ENCODE assay signal across 9 mouse cellular contexts in the genomic region with DNA sequence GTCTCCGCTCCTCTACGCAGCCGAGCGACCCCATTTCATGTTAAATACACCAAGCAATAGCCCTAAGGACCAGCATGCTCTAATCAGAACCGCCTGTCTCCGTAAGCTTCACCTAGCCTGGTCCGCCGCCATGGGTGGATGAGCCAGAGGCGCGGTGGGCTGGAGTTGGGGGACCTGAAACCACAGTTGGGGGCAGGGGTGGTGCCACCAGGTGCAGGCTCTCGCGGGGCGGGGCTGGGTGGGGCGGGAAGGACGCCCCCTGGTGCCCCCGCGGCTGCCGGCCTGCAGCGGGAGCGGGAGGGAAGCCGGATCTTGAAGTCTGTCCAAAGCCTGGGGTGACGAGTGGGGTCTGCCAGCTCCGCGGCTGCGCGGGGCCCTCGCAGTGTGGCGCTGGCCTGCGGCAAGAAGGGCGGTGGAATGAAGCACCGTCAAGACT. TPM values are rescaled to one million over a fixed set of nuclear protein-coding genes. Genes with fewer than 3 reads are reported as not detected.
DNase-seq lines count a peak whose midpoint lies in the region; ATAC-seq and TF ChIP-seq lines count a peak whose summit lies in the region.
"Had no signal": no experiment of that assay in that cellular context is flagged by ENCODE, and none has a peak within 500 bp of the region (broad histone marks: within the 10 kb centered on the region; RNA-seq: fewer than 3 reads in every experiment).

No protein-coding gene starts in this region.

- peak overlapping the region; percentile 70 for H3K4me2 ChIP-seq in embryonic facial prominence, embryonic 14.5 days (ENCODE audit: low read depth, low read length)
- H3K4me2 ChIP-seq in hindbrain, embryonic 16.5 days (ENCODE audit: low read length), result peak overlapping the region; percentile 76
- H3K4me2 ChIP-seq in liver, embryonic 12.5 days, result peak overlapping the region; percentile 64
- H3K4me2 ChIP-seq in neural tube, embryonic 15.5 days, result peak overlapping the region; percentile 66

- peak; percentile 24; the same call in 1 of the 2 replicates for TF ChIP-seq CTCF in gastrocnemius, adult 2 months (IDR thresholded peaks at IDR 0.05)

- ATAC-seq in embryonic facial prominence, embryonic 14.5 days (ENCODE audit: low read depth), result peak; percentile 70
- ATAC-seq in hindbrain, embryonic 16.5 days, result peak; percentile 64
- no peak for ATAC-seq in liver, embryonic 12.5 days
- peak; percentile 55; the same call in 1 of the 2 replicates for ATAC-seq in neural tube, embryonic 15.5 days (ENCODE audit: low FRiP score)

- peaks cover 21% of the 10 kb centered on the region for H3K36me3 ChIP-seq in embryonic facial prominence, embryonic 14.5 days (ENCODE audit: control insufficient read depth, insufficient read depth, low read length)
- no peaks in the 10 kb centered on the region for H3K36me3 ChIP-seq in hindbrain, embryonic 16.5 days (ENCODE audit: control insufficient read depth, insufficient read depth, low read length)
- no peaks in the 10 kb centered on the region for H3K36me3 ChIP-seq in liver, embryonic 12.5 days
- no peaks in the 10 kb centered on the region for H3K36me3 ChIP-seq in neural tube, embryonic 15.5 days

- DNase-seq in gastrocnemius, adult 2 months, result peak; percentile 36
- DNase-seq in gastrocnemius, adult 8-10 months (ENCODE audit: low spot score in 2 of 2), result no peak
- DNase-seq in embryonic facial prominence, embryonic 14.5 days (ENCODE audit: low spot score), result peak; percentile 34
- DNase-seq in gastrocnemius, postnatal 14 days, result no peak
- no peak for DNase-seq in layer of hippocampus, adult 9-11 months

- H3K4me1 ChIP-seq in embryonic facial prominence, embryonic 14.5 days (ENCODE audit: control insufficient read depth, insufficient read depth, low read length), result peaks cover 30% of the 10 kb centered on the region
- peaks cover 8% of the 10 kb centered on the region for H3K4me1 ChIP-seq in hindbrain, embryonic 16.5 days (ENCODE audit: control insufficient read depth, insufficient read depth, low read depth, low read length)
- H3K4me1 ChIP-seq in liver, embryonic 12.5 days, result peaks cover 9% of the 10 kb centered on the region
- peaks cover 16% of the 10 kb centered on the region for H3K4me1 ChIP-seq in neural tube, embryonic 15.5 days

- intact Hi-C loops in gastrocnemius, adult 2 months (cut with DNase I), result loop anchor here (5.0 to 10.0 kb wide), 3 partner anchors 184 to 388 kb away; no protein-coding TSS in a partner anchor
- intact Hi-C loops in gastrocnemius, postnatal 14 days (cut with DNase I; ENCODE audit: low total_unique reads), result loop anchor here (10.0 kb wide), 2 partner anchors 344 to 396 kb away; no protein-coding TSS in a partner anchor

- peak overlapping the region; percentile 51 for H3K4me3 ChIP-seq in gastrocnemius, adult 2 months
- peak overlapping the region; percentile 28 for H3K4me3 ChIP-seq in embryonic facial prominence, embryonic 14.5 days (ENCODE audit: low read depth, low read length)
- peak overlapping the region; percentile 36 for H3K4me3 ChIP-seq in hindbrain, embryonic 16.5 days (ENCODE audit: low read length)
- H3K4me3 ChIP-seq in liver, embryonic 12.5 days, result peak overlapping the region; percentile 35
- H3K4me3 ChIP-seq in neural tube, embryonic 15.5 days (replicated peaks), result peak overlapping the region; percentile 31

- no peaks in the 10 kb centered on the region for H3K27me3 ChIP-seq in embryonic facial prominence, embryonic 14.5 days (replicated peaks; ENCODE audit: control insufficient read depth, insufficient read depth, low read length)
- peaks cover 43% of the 10 kb centered on the region for H3K27me3 ChIP-seq in hindbrain, embryonic 16.5 days (replicated peaks; ENCODE audit: control insufficient read depth, insufficient read depth, low read length)
- peaks cover 58% of the 10 kb centered on the region for H3K27me3 ChIP-seq in liver, embryonic 12.5 days (replicated peaks)
- H3K27me3 ChIP-seq in neural tube, embryonic 15.5 days (replicated peaks), result peaks cover 52% of the 10 kb centered on the region

- no peaks in the 10 kb centered on the region for H3K9me3 ChIP-seq in embryonic facial prominence, embryonic 14.5 days (ENCODE audit: control insufficient read depth, low read length)
- no peaks in the 10 kb centered on the region for H3K9me3 ChIP-seq in hindbrain, embryonic 16.5 days (ENCODE audit: control insufficient read depth, low read length)
- H3K9me3 ChIP-seq in liver, embryonic 12.5 days (replicated peaks), result no peaks in the 10 kb centered on the region
- H3K9me3 ChIP-seq in neural tube, embryonic 15.5 days (replicated peaks), result no peaks in the 10 kb centered on the region

- WGBS in embryonic facial prominence, embryonic 14.5 days, result 7% methylated on average over 24 of the region's 31 CpGs
- WGBS in hindbrain, embryonic 16.5 days, result 6% methylated on average over 30 of the region's 31 CpGs
- WGBS in liver, embryonic 12.5 days (ENCODE audit: insufficient replicate concordance), result 17% methylated on average over 31 of the region's 31 CpGs
- WGBS in neural tube, embryonic 15.5 days, result 6% methylated on average over 31 of the region's 31 CpGs

- H3K9ac ChIP-seq in embryonic facial prominence, embryonic 14.5 days (ENCODE audit: low read depth, low read length), result peak overlapping the region; percentile 41; the same call in 1 of the 2 replicates
- peak overlapping the region; percentile 59 for H3K9ac ChIP-seq in hindbrain, embryonic 16.5 days (ENCODE audit: low read depth, low read length)
- 0 out of 2 replicates have a peak overlapping the region, but pooled peaks have one; percentile 7 for H3K9ac ChIP-seq in liver, embryonic 12.5 days
- 0 out of 2 replicates have a peak overlapping the region, but pooled peaks have one; percentile 20 for H3K9ac ChIP-seq in neural tube, embryonic 15.5 days (replicated peaks)

- no peak overlapping the region for H3K27ac ChIP-seq in gastrocnemius, adult 2 months
- peak overlapping the region; percentile 70 for H3K27ac ChIP-seq in embryonic facial prominence, embryonic 14.5 days (replicated peaks; ENCODE audit: low read depth, low read length)
- H3K27ac ChIP-seq in hindbrain, embryonic 16.5 days (ENCODE audit: low read depth, low read length), result no peak overlapping the region
- H3K27ac ChIP-seq in liver, embryonic 12.5 days, result no peak overlapping the region
- H3K27ac ChIP-seq in neural tube, embryonic 15.5 days (replicated peaks), result no peak overlapping the region

RNA-seq across cellular contexts. Expression of a gene that starts 1.1 kb away (rescaled TPM):
- total RNA-seq in gastrocnemius, adult 2 months (2021), result not detected
- total RNA-seq in gastrocnemius, adult 8-10 months (2022), result not detected
- not detected in 2 replicates for polyA plus RNA-seq in embryonic facial prominence, embryonic 14.5 days (2014; fragmentation: Nextera tagmentation; extraction: Ambion mirVana)
- not detected in 2 replicates for polyA plus RNA-seq in hindbrain, embryonic 16.5 days (2015; fragmentation: Nextera tagmentation; extraction: Ambion mirVana)
- not detected in 2 replicates for polyA plus RNA-seq in liver, embryonic 12.5 days (2016; fragmentation: Nextera tagmentation; extraction: Ambion mirVana)
- polyA plus RNA-seq in neural tube, embryonic 15.5 days (2015; fragmentation: Nextera tagmentation; extraction: Ambion mirVana), result not detected in 2 replicates
- not detected for total RNA-seq in gastrocnemius, postnatal 14 days (2021)
- total RNA-seq: neutrophil, adult 5-6 weeks had no signal

RNA-seq across cellular contexts. Expression of a gene that starts 10.2 kb away (rescaled TPM):
- total RNA-seq in gastrocnemius, adult 2 months (2021), result 1 to 10 TPM; 5.0 to 5.4 TPM
- 10 to 100 TPM in 1 of 4 experiments, 1 to 10 TPM in 3; 2.9 to 10.7 (median 5.5) TPM for total RNA-seq in gastrocnemius, adult 8-10 months (2022)
- 12.3 and 16.4 TPM in 2 replicates for polyA plus RNA-seq in embryonic facial prominence, embryonic 14.5 days (2014; fragmentation: Nextera tagmentation; extraction: Ambion mirVana)
- polyA plus RNA-seq in hindbrain, embryonic 16.5 days (2015; fragmentation: Nextera tagmentation; extraction: Ambion mirVana), result 5.4 and 7.5 TPM in 2 replicates
- 2.4 and 3.2 TPM in 2 replicates for polyA plus RNA-seq in liver, embryonic 12.5 days (2016; fragmentation: Nextera tagmentation; extraction: Ambion mirVana)
- 5.2 and 9.9 TPM in 2 replicates for polyA plus RNA-seq in neural tube, embryonic 15.5 days (2015; fragmentation: Nextera tagmentation; extraction: Ambion mirVana)
- total RNA-seq in gastrocnemius, postnatal 14 days (2021), result 10 to 100 TPM; 12.1 to 17.5 TPM
- total RNA-seq: neutrophil, adult 5-6 weeks had no signal

Comparison
In these comparisons a context has a peak if more than half of its experiments do, and no peak if none do; other contexts are left out.
1. DNase-seq: peak in gastrocnemius, adult 2 months (single experiment) and embryonic facial prominence, embryonic 14.5 days (single experiment); none in gastrocnemius, adult 8-10 months (0 of 2), gastrocnemius, postnatal 14 days (single experiment) and layer of hippocampus, adult 9-11 months (single experiment).
2. H3K9ac ChIP-seq: peak in every context shown above with its lines; median percentile 59 in hindbrain, embryonic 16.5 days; 41 in embryonic facial prominence, embryonic 14.5 days; 20 in neural tube, embryonic 15.5 days; 7 in liver, embryonic 12.5 days.
3. Peak in every context shown above with its lines, with median percentiles within 50 percentile points of each other: H3K4me3 ChIP-seq and H3K4me2 ChIP-seq.